Mouse (Mus musculus) kidney, postnatal 0 days (tissue): Measurements from ENCODE around the gene 9430015G10Rik. TPM values are rescaled to one million over a fixed set of nuclear protein-coding genes. Genes with fewer than 3 reads are reported as not detected.
A peak's percentile ranks its signal among the peaks of the same experiment; 100 is the strongest.

Experiments used
- ATAC-seq: fragments of 200-750 bp; cut with Nextera tagmentation; replicated peaks from 2 replicates; pipeline ENCODE4 v1.8.0; 2017; ENCODE audit warnings: low read depth, moderate number of reproducible peaks, moderate TSS enrichment, moderate library complexity; ENCODE audit not compliant: low FRiP score
- DNase-seq: peaks from one replicate; pipeline ENCODE4 v3.0.0-alpha.2; 2016; ENCODE audit warnings: low spot score
- H3K27ac ChIP-seq: fragments of 300-500 bp; sonication (generic); 2 replicates; pipeline ENCODE4 v1.5.1; 2014; ENCODE audit warnings: mild to moderate bottlenecking
- H3K27me3 ChIP-seq: fragments of 300-500 bp; sonication (generic); 2 replicates; pipeline ENCODE4 v1.6.1; 2014; ENCODE audit warnings: low read length, mixed read lengths; ENCODE audit not compliant: insufficient read depth
- H3K36me3 ChIP-seq: fragments of 300-500 bp; sonication (generic); 2 replicates; pipeline ENCODE4 v1.6.1; 2014; ENCODE audit warnings: low read length, mixed read lengths; ENCODE audit not compliant: insufficient read depth
- H3K4me1 ChIP-seq: fragments of 300-500 bp; sonication (generic); replicated peaks from 2 replicates; pipeline ENCODE4 v1.6.1; 2014; ENCODE audit warnings: antibody characterized with exemption, low read length, mixed read lengths; ENCODE audit not compliant: insufficient read depth
- H3K4me2 ChIP-seq: fragments of 300-500 bp; sonication (generic); 2 replicates; pipeline ENCODE4 v1.6.1; 2014; ENCODE audit warnings: mild to moderate bottlenecking, low read length, moderate library complexity, mixed read lengths
- H3K4me3 ChIP-seq: fragments of 300-500 bp; sonication (generic); replicated peaks from 2 replicates; pipeline ENCODE4 v1.5.1; 2014; ENCODE audit warnings: low read depth, low read length
- H3K9ac ChIP-seq: fragments of 300-500 bp; sonication (generic); 2 replicates; pipeline ENCODE4 v1.6.1; 2014; ENCODE audit warnings: low read depth, low read length
- H3K9me3 ChIP-seq: fragments of 300-500 bp; sonication (generic); replicated peaks from 2 replicates; pipeline ENCODE4 v1.6.1; 2016; ENCODE audit warnings: low read length, inconsistent platforms, mixed read lengths
- CTCF ChIP-seq: IDR thresholded peaks from 2 replicates; pipeline ENCODE4 v1.5.1; 2016; ENCODE audit warnings: antibody characterized with exemption, low read depth, mild to moderate bottlenecking, moderate library complexity
- WGBS: fragments of 180-500 bp; shearing (Covaris S2); extraction: QIAGEN DNeasy Blood & Tissue Kit; methylation state at CpG from one replicate; pipeline ENCODE4 v1.1.7; 2014; 5-methylcytosine and 5-hydroxymethylcytosine counted together
- polyA plus RNA-seq: library from polyadenylated mRNA; unstranded; fragments of >200 nt; fragmentation: Nextera tagmentation; extraction: Ambion mirVana; gene quantifications from 2 replicates; pipeline ENCODE4 v1.2.1, GENCODE M21; 2015

The 9430015G10Rik gene
- polyA plus RNA-seq, 1 experiment from 2014 or later: 11.8 TPM

- TF ChIP-seq CTCF: no peak
- ATAC-seq (no peak), DNase-seq (no peak)
- Histone ChIP-seq H3K4me3 (no peak overlapping the region), H3K36me3 (no peaks in the 10 kb centered on the region), H3K4me2 (no peak overlapping the region), H3K27ac (no peak overlapping the region), H3K9ac (no peak overlapping the region), H3K27me3 (no peaks in the 10 kb centered on the region), H3K4me1 (0 out of 2 replicates have a peak, but pooled peaks cover 6% of the 10 kb centered on the region), H3K9me3 (no peaks in the 10 kb centered on the region)
- 96% methylated on average over 8 of the region's 8 CpGs for WGBS
These were observed 40.1 kb upstream of the 9430015G10Rik start for GRCm38 (mm10) chr4:156069701-156070100.

GRCm38 (mm10) chr4:156070276-156070675 is 39.5 kb upstream of the 9430015G10Rik start:
- Histone ChIP-seq H3K27ac (0 out of 2 replicates have a peak overlapping the region, but pooled peaks have one; percentile 25), H3K9ac (no peak overlapping the region), H3K36me3 (no peaks in the 10 kb centered on the region), H3K27me3 (no peaks in the 10 kb centered on the region), H3K4me2 (no peak overlapping the region), H3K4me1 (0 out of 2 replicates have a peak, but pooled peaks cover 6% of the 10 kb centered on the region), H3K9me3 (no peaks in the 10 kb centered on the region), H3K4me3 (no peak overlapping the region)
- TF ChIP-seq CTCF: no peak
- ATAC-seq (no peak), DNase-seq (no peak)
- 45% methylated on average over 6 of the region's 6 CpGs for WGBS

- ATAC-seq: peak; percentile 61
- H3K9me3 ChIP-seq: no peaks in the 10 kb centered on the region
- no peak overlapping the region for H3K4me2 ChIP-seq
- no peak for DNase-seq
- H3K4me1 ChIP-seq: 0 out of 2 replicates have a peak, but pooled peaks cover 6% of the 10 kb centered on the region
- H3K27ac ChIP-seq: 0 out of 2 replicates have a peak overlapping the region, but pooled peaks have one; percentile 25
- H3K9ac ChIP-seq: no peak overlapping the region
- H3K4me3 ChIP-seq: no peak overlapping the region
- TF ChIP-seq CTCF: no peak
- WGBS: 64% methylated on average over 2 of the region's 2 CpGs
- H3K36me3 ChIP-seq: no peaks in the 10 kb centered on the region
- H3K27me3 ChIP-seq: no peaks in the 10 kb centered on the region
These were observed 39.1 kb upstream of the 9430015G10Rik start for GRCm38 (mm10) chr4:156070716-156071115.

GRCm38 (mm10) chr4:156076911-156077382 is 32.8 kb upstream of the 9430015G10Rik start:
- Histone ChIP-seq H3K4me3 (peak overlapping the region; percentile 34; the same call in 1 of the 2 replicates), H3K4me2 (peak overlapping the region; percentile 85), H3K9me3 (no peaks in the 10 kb centered on the region), H3K36me3 (no peaks in the 10 kb centered on the region), H3K4me1 (peaks cover 20% of the 10 kb centered on the region), H3K27ac (peak overlapping the region; percentile 86), H3K9ac (peak overlapping the region; percentile 46), H3K27me3 (no peaks in the 10 kb centered on the region)
- 9% methylated on average over 8 of the region's 8 CpGs for WGBS
- TF ChIP-seq CTCF: peak; percentile 47; the same call in 1 of the 2 replicates
- peak; percentile 66 for DNase-seq
- ATAC-seq: peak; percentile 33

- H3K4me1 ChIP-seq: peaks cover 28% of the 10 kb centered on the region
- DNase-seq (peak; percentile 62), ATAC-seq (peak; percentile 88)
- H3K9ac ChIP-seq: peak overlapping the region; percentile 46
- peak overlapping the region; percentile 34 for H3K4me3 ChIP-seq
- peak; percentile 60 for TF ChIP-seq CTCF
- no peaks in the 10 kb centered on the region for H3K9me3 ChIP-seq
- H3K27me3 ChIP-seq: no peaks in the 10 kb centered on the region
- H3K4me2 ChIP-seq: peak overlapping the region; percentile 85
- WGBS: under 1% methylated on average over 57 of the region's 58 CpGs
- no peaks in the 10 kb centered on the region for H3K36me3 ChIP-seq
- peak overlapping the region; percentile 86 for H3K27ac ChIP-seq
These were observed 32.1 kb upstream of the 9430015G10Rik start for GRCm38 (mm10) chr4:156077499-156078301.

- Histone ChIP-seq H3K4me1 (peaks cover 23% of the 10 kb centered on the region), H3K27ac (peak overlapping the region; percentile 93), H3K9me3 (no peaks in the 10 kb centered on the region), H3K9ac (peak overlapping the region; percentile 28), H3K4me2 (peak overlapping the region; percentile 48), H3K27me3 (no peaks in the 10 kb centered on the region), H3K4me3 (peak overlapping the region; percentile 19), H3K36me3 (no peaks in the 10 kb centered on the region)
- 20% methylated on average over 4 of the region's 4 CpGs for WGBS
- ATAC-seq (0 out of 2 replicates have a peak, but pooled peaks have one; percentile 34), DNase-seq (peak; percentile 75)
- TF ChIP-seq CTCF: no peak
These were observed 27.1 kb upstream of the 9430015G10Rik start for GRCm38 (mm10) chr4:156082621-156083234.
